Mouse (Mus musculus) B cell, adult 2 months (primary cell): Measurements from ENCODE around the gene Kcnt2.

Experiments used
- DNase-seq, 2 experiments: peaks; one replicate each; pipeline ENCODE4 v3.0.0; 2022

Kcnt2 gene

DNA sequence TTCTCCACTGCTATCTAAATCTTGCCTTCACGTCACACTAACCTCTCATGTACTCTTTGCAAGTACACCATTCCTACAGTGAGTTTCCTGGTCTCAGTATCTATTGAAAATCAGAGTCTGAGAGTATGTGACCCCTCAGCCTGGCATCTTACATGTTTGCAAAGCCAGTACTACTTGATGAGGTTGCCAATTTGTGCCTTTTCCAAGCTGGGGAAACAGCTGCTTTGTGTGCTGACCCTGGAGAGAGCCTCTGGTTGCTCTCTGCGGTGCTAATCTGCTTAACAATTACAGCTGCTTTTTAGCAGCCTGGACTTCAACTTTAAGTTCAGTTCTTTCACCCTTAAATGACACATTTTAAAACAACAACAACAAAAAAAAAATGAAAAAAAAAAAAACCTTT is 133.6 kb downstream of the Kcnt2 start:
- no peak for DNase-seq

DNA sequence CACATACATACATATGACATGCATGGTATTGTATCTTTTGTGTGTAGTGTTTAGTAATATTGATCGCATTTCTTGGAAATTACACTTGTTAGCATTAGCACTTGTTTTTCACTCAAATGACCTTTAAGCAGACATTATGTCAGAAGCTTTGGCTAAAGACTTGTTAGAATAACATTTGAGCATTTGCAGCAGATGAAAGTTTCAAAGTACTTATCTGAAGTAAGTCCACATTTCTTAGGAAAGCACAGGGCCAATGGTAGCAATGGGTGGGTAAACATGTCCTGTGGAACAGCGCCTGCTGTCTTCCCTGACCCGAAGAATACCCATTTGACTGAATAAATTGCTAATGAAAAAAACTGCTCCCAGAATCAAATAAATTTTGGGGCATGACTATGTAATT is 135.1 kb downstream of the Kcnt2 start:
- DNase-seq = no peak

DNA sequence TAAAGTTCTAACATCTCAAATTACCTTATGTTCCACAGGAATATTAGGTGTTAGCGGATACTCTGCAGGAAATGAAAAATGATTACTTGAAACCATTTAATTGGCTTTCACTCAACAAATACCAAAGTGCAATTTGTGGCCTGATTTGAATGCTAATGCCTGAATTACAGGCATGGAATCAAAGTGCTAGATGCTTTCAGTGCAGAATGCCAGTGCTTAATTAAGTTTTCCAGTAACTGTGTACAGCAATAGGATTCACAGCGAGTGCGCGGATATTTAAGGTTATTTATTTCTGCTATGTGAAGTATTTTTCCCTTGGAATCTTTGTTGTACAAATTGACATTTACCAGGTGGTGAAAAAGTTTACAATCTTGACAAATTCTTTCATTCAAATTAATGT is 144.3 kb downstream of the Kcnt2 start:
- DNase-seq = no peak

DNA sequence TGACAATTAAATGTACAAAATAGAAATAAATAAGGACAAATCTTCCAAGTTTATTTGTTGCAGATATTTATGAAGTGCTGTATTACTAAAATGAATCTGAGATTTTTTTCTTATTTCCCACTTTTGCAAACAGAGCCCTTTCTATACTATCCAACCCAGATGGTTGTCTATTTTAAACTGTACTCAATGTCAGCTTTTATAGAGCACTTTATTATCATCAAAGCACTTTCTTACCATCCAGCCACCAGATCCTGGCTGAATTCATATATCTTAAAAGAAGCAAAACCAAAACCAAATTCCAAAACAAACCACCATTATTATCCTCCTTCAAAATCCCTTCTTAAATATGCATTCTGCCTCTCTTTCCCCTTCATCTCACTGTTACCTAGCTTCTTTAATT is 151.8 kb downstream of the Kcnt2 start:
- DNase-seq = no peak

DNA sequence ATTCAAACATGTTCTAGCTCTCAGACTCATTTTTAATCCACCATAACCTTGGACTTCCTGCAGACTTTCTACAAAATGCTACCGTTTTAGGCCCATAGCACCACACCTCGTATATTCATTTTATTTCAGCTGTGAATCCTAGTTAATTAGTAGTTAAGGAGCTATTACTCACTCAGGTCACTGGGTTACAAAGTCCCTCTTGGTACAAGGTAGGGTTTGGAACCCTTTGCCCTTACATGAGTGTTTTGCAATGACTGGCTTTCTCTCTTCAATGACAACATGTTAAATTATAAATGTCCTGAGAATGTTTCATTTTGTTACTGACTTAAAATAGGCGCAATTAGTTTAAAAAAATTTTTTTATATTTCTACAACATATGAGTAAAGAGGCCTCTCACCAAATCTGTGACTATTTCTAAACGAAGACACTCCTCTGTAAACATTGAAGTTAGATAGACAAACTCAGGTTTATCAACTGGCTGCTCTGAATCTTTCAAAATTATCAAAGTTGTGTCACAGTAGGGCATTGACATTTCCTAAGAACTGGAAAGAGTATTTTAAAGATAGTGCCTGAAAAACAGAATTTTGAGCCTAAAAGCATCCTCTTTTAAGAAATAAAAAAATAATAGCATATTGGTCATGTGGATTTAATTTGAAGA is 160.8 kb downstream of the Kcnt2 start:
- no peak for DNase-seq

DNA sequence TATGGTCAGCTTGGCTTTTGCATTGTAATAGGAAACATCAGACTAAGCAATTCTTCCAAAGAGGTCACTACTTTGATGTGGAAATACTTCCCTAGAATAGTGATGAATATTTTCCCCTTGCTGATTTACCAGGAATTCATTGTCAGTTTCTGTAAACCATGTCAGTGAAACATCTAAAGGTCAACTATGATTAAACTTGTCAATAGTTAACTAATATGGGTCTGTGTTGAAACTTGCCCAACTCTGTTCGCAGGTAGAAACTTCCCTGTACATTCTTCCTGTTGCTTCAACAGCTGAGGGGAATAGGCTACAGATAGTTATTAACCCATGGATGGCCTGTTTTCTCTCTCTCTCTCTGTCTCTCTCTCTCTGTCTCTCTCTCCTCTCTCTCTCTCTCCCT is 169.8 kb downstream of the Kcnt2 start:
- no peak for DNase-seq

DNA sequence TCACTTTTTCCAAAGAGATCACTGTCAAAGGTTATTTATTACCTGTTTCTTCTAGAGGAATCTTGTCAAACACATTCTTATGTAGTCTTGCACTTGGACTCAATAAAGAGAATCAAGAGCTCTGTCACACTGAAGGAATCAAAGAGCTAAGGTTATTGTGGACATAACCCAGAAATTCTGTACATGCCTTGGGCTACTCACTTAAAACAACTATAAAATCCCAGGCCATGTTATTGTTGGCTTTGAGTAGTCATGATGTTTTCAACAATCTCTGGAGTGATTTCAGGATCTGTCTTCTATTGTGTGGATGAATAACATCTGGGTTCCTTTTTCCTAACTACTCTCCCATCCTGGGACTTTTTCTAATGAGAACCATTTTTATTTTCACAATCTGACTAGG is 177.0 kb downstream of the Kcnt2 start:
- DNase-seq = no peak

DNA sequence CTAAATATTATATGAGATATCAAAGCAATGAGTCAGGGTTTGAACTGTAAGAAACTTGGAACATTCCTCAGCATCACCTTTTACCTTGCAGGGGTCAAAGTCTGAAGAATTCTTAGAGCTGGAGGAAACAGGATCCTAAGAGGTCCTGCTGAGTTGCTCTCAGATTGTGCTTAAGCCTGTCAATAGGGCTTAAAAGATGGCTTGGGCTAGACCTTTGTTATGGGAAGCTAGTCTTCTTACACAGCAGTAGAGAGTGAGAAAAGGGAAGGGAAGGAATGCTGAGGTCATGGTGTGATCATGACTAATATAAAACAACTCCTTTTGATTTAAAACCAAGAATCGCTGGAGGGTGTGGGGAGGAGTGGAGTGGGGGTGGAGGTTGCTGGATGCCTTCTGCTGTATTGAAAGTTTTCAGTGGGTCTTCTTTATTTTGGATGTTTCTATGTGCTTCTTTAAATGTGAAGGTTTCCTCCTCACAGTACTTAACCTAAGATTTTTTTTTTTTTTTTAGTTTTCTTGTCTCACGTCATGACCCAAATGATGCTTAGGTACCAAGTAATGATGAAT is 183.4 kb downstream of the Kcnt2 start:
- no peak for DNase-seq

DNA sequence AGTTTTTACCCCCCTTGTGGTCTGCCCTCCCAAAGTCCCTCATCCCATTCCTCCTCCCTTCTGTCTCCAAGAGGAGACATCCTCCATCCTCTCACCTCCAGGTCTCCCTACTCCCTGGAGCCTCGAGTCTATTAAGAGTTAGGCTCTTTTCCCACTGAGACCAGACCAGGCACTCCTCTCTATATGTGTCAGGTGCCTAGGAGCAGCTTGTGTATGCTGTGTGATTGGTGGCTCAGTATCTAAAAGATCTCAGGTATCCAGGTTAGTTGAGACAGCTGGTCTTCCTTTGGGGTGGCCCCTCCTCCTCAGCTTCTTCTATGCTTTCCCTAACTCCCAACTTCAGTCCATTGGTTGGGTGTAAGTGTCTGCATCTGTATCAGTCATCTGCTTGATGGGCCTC is 186.1 kb downstream of the Kcnt2 start:
- no peak for DNase-seq

DNA sequence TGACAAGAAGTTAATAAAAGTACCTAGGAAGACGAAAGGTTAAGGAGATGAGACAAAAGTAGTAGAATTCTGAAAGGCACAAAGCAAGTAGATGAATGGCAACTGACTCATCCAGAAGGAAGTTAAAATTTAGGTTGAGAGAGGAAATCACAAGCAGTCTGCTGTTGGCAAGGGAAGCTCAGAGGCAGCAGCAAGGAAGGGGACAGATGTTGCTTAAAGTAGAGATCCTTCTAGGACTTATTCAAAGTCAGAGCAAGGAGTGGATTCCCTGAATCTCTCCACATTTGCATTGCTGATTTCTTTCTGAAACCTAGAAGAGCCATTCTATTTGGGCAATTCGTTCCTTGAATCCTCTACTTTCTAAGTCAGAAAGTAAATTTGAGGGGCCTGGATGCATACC is 188.8 kb downstream of the Kcnt2 start:
- DNase-seq = no peak

DNA sequence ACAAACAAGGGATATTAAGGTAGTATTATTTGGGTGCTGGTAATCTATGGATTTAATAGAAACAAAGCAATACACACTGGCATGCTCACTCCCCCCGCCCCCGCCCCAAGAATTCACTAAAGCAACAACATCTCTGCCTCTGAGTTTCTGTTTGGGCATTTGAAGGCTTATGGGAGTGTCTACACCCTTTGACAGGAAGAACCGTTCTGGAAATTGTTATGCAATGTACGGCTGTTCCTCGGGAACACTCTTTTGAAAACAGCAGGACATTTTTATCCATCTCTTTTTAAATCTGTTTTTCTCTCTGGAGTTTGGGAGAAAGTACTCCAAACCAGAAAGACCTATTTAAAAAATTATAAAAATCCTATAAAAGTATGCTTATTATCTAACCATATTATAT is 192.2 kb downstream of the Kcnt2 start:
- no peak for DNase-seq

DNA sequence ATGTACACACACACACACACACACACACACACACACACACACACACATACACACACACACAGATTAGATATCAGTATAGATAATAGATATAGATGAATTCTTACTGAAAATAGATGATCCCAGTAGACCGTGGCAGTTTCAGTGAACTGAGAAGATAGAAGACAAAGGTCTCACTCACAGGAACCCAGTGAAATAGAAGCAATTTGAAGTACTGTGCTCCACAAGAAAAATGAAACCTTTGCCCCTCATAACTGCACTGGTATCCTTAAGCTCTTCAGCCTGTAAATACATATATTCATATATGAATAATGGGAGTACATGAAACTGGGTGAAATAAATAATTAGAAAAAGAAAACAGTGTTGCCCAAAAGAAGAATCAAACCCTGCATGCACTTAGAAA is 197.9 kb downstream of the Kcnt2 start:
- DNase-seq = no peak

DNA sequence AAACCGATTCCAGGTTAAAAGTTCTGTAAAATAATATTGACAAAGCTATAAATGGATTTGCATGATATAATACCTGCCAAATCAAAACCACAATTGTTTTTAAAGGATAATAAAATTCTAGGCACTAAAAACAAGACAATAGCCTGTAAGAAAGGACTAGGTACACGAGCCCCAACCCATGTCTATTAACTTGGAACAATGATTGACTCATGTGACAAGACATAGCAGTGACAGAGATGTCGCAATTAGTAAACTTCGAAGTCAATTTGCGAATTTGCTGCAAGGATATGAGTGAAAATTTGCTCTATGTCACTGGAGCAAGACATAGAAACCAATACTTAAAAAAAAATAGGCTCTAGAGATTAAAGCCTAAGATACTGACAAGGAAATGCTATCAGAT is 198.4 kb downstream of the Kcnt2 start:
- no peak for DNase-seq

DNA sequence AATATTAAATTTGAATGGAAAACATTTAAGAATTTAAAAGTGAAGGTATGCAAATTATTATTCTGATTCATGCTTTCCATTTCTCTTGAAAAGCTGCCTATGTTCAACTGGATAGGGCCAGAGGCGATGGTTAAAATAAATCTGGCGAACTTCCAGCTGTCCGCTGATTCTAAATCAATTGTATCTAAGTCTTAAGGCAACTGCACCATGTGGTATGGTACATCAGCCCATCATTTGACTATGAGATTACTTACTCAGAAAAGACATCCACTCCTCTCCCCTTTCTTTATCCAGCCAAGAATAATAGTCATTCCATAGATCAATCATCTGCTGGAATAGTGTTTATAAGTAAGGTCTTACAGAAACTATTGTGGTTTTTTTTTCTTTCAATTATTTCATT is 205.5 kb downstream of the Kcnt2 start:
- no peak for DNase-seq

DNA sequence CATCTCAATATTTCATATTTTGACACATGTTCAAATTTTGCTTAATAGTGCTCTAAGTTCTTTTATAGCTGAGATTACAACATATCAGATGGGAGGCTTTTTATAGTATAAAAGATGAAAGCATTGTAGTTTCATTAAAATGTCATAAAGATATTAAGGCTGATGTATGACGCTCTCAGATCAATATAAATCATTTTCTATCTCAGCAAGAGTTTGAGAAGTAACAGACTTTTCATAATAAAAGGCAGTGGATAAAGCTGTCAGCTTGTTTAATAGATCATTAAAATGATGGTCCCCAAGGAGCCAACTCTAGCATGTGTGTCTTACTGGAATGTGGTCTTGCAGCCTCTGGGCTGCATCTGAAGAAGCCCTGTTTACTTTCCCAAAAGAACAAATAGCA is 206.0 kb downstream of the Kcnt2 start:
- DNase-seq = no peak

DNA sequence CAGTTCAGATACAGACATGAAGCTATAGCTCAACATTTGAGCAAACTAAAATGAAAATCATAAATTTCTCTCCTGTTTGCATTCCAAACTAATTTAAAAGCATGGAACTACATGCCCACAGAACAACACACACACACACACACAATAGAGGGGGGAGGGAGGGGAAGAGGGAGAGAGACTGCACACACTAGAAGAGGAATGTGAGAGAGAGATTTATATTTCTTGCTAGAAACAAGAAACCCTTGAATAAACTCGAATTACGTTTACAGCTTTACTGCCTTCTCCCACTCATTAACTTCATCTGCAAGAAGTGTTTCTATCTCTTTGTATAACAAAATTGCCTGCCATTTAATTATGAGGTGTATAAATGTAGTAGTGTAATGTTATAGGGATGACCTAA is 209.9 kb downstream of the Kcnt2 start:
- DNase-seq = no peak

DNA sequence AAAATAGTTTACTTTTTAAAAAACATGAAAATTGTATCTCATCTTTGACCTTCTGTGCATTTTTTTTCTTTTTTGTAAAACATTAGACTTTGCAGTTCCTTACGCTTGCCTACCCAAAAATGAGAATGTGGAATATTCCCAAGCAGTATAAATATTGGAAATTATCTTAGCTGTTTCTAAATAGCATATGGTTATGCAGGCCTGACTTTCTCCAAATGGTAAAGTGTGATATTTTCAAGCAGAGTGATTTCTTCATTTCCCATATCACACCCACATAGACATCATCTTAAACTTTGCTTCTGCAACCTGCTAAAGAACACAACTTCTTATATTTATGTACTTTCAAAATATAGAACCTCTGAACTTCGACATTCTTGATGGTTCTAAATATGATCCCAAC is 210.9 kb downstream of the Kcnt2 start:
- no peak for DNase-seq

DNA sequence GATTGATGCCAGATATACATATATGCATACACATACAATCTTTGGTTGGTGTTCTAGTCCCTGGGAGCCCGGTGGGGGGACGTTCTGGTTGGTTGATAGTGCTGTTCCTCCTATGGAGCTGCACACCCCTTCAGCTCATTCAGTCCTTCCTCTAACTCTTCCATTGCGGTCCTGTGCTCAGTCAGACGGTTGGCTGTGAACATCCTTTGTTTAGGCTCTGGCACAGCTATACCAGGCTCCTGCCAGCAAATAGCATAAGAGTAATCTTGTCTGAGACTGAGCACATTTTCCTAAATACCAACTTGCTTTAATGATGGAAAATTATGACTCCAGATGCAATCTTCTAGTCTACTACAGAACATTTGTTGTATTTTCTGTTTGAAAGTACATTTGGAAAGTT is 222.4 kb downstream of the Kcnt2 start:
- no peak for DNase-seq

DNA sequence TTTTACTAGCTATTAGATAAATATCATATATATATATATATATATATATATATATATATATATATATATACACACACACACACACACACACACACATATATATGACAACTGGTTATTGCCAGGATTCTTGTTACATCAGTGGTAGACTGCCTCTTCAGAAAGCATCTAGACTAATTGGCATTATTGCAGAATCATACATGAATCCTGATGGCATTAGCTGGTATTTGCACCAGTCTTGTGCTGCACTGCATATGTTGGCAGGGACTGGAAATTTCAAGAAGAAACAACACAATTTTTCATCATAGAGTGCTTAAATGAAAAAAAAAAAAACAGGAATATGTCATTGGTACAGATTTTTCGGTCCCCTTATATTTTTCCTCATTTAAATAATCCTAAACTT is 223.6 kb downstream of the Kcnt2 start:
- DNase-seq = no peak

DNA sequence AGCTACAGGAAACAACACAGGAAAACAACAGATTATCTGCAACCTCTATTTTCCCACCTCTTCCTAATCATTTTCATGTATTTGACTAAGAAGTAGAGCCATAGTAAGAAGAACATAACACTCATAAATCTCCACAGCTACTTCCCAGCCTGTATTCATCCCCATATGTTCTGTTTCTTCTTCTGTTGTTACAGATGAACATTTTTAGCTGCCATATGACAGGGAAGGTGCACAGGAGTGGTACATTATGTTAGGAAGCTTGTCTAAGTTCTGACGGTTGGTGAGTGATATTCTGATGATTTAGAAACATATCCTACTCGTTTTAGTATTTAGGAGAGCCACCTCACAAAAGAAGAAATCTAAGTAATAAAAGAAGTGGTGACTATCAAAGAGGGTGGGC is 231.0 kb downstream of the Kcnt2 start:
- DNase-seq = no peak

DNA sequence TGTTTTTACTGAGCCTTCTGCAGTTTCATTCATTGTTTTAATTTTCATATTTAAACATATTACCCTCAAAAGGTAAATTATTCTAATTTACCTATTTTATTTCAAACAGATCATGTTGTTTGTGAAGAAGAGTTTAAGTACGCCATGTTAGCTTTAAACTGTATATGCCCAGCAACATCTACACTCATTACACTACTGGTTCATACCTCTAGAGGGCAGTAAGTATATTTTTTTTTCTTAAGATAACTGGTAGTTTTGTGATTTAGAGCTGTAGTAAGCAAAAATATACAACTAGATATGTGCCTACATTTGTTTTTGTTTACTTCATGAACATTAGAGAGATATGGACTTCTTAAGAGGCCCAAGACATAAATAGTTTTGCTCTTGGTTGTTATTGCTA is 238.1 kb downstream of the Kcnt2 start:
- DNase-seq = no peak

DNA sequence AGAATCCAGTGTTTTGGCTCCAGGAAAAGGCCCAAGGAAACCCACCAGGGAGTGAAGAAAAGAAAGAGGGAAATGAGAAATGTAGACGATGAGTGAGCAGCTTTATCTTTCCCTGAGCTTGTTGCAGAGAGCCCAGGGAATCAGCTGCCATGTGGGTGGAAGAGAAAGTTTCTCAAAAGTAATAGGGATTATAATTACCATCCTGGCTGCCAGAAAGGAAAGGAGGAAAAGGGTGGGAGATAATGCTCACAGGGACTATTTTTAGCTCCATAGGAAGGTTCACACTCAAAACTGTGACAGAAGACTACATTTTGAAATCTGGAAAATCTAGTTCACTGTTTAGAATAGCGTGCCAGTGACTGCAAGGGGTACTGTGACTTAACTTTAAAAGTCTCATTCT is 243.9 kb downstream of the Kcnt2 start:
- no peak for DNase-seq

DNA sequence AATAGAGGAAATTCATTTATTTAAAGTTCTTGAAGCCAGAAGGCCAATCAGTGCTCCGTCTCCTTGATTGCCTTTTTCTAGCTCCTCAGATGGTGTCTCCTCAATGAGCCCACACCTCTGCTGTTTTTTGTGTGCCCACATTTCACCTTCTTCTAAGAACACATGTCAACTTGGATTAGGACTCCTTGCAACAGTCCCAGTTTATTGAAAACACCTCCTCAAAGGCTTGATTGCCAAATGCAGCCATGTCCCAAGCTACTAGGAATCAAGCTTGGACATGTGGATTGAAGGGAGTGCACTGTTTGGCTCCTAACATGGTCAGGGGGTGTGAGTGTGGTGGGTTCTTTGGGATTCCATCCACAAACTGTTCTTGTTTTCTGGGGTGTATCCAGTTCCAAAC is 245.4 kb downstream of the Kcnt2 start:
- DNase-seq = no peak

DNA sequence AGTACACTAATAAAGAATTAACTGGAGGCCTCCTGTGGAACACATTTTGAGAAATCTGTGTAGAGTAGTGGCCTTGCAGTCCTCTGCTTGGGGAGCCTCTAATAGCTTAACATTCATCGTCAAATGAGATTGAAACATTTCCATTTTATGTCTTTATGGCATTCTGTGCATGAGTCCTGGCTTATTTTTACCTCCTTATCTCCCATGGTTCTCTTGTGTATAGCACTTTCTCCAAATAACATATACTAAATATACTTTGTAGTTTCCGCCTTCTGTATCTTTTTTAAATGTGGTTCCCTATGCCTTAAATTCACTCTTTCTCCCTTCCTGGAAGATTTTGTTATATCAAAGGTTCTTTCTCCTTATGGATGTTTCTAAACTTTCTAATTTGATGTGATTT is 246.3 kb downstream of the Kcnt2 start:
- no peak for DNase-seq

DNA sequence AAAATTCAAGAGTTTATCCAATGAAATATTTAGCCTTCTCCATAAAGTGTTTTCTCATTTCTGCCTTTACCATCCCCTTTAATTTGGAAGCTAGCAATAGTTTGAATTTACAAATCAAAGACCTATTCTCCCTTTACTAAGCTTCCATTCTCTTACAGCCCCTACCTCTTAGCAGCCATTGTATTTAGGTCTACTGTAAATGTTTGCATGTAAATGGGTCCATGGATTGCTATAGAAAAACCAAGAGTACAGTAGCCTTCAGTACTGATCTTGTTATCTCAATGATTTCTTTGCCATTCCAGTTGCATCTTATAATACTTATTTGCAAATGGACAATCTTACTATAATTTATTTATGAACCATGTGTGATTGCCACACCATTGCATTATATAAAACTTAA is 267.5 kb downstream of the Kcnt2 start:
- DNase-seq = no peak
